Mouse (Mus musculus) macrophage (primary cell): ENCODE data around the gene Adra1b. TPM values are rescaled to one million over a fixed set of nuclear protein-coding genes. Genes with fewer than 3 reads are reported as not detected.

ENCODE experiments used
- H3K27ac ChIP-seq: fragments of 350-480 bp; formaldehyde crosslinking; 2 replicates; pipeline ENCODE4 v1.9.0; 2021
- H3K36me3 ChIP-seq: fragments of 350-480 bp; formaldehyde crosslinking; 2 replicates; pipeline ENCODE4 v1.9.0; 2021; ENCODE audit errors: inconsistent target
- H3K4me3 ChIP-seq: fragments of 350-480 bp; formaldehyde crosslinking; 2 replicates; pipeline ENCODE4 v1.9.0; 2021; ENCODE audit errors: inconsistent target
- H3K79me2 ChIP-seq: fragments of 350-480 bp; formaldehyde crosslinking; 2 replicates; pipeline ENCODE4 v1.9.0; 2021; ENCODE audit errors: inconsistent target
- WGBS: methylation state at CpG from one replicate; pipeline ENCODE4 v1.1.7; 2026; ENCODE audit warnings: inconsistent platforms; ENCODE audit not compliant: missing documents; 5-methylcytosine and 5-hydroxymethylcytosine counted together
- polyA plus RNA-seq: library from polyadenylated mRNA; stranded (reverse); fragments of 250-400 nt; gene quantifications from 3 replicates; pipeline ENCODE4 v1.2.4, GENCODE M21; 2018; ENCODE audit warnings: inconsistent platforms

Adra1b gene
- polyA plus RNA-seq, 1 experiment from 2014 or later = 0.10 TPM

- WGBS = 74% methylated on average over 5 of the region's 5 CpGs
Observed at GRCm38 (mm10) chr11:43877211-43877610, 23.8 kb downstream of the Adra1b start.

DNA sequence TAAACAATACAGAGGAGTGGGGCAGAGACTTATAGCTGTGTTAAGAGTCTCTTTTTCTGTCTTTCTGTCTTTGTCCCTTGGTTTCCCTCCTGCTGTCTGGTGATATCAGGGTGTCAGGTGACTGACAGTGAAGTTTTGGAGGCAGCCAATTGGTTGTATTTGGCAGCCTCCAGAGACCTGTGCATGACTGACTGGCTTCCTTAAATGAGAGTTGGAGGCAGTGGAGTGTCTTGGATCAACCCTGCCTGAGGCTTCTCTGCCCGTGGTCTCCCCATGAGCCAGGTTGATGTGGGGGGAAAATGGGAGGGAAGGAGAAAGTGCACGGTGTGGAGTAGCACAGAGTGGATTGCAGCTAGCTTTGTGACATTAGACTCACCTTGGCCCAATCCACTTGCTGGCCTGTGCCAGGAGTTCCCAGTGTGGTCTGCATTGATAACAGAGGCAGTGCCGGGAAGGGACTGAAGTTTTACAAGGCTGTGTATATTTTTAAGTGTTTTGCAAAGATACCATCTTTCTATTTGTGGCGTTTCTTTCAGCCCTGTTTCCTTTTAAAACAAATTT lies 33.2 kb downstream of the Adra1b start:
- H3K36me3 ChIP-seq = no peaks in the 10 kb centered on the region
- no peaks in the 10 kb centered on the region for H3K79me2 ChIP-seq
- H3K4me3 ChIP-seq = no peak overlapping the region
- WGBS = 44% methylated on average over 4 of the region's 4 CpGs
- H3K27ac ChIP-seq = no peak overlapping the region

More at GRCm38 (mm10) chr11:43877211-43877610, 23.8 kb downstream of the Adra1b start:
- H3K79me2 ChIP-seq = no peaks in the 10 kb centered on the region
- H3K4me3 ChIP-seq = no peak overlapping the region
- H3K27ac ChIP-seq = no peak overlapping the region
- no peaks in the 10 kb centered on the region for H3K36me3 ChIP-seq

- no peak overlapping the region for H3K4me3 ChIP-seq
- 76% methylated on average over 6 of the region's 6 CpGs for WGBS
- no peaks in the 10 kb centered on the region for H3K79me2 ChIP-seq
- no peak overlapping the region for H3K27ac ChIP-seq
- no peaks in the 10 kb centered on the region for H3K36me3 ChIP-seq
Observed at GRCm38 (mm10) chr11:43865298-43866165, 35.5 kb downstream of the Adra1b start.

DNA sequence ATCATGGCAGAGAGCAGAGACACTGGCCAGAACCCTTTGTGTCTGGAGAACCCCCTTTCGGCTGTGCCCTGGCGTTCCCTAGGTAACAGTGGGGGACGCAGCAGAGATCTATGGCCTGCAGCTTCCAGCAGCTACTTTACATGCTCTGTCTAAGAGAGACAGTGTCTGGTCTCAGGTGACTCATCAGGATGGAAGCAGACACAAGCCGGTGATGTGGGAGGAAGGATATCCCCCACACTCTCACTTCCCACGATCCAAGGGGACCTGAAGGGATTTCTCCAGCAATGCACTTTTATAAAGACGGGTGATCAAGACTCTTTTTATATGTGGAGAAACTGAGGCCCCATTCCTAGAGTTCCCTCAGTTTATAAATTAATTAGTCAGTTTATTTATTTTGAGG lies 48.0 kb downstream of the Adra1b start:
- Histone ChIP-seq H3K4me3 (no peak overlapping the region), H3K79me2 (no peaks in the 10 kb centered on the region), H3K36me3 (no peaks in the 10 kb centered on the region), H3K27ac (no peak overlapping the region)
- 91% methylated on average over 6 of the region's 6 CpGs for WGBS

DNA sequence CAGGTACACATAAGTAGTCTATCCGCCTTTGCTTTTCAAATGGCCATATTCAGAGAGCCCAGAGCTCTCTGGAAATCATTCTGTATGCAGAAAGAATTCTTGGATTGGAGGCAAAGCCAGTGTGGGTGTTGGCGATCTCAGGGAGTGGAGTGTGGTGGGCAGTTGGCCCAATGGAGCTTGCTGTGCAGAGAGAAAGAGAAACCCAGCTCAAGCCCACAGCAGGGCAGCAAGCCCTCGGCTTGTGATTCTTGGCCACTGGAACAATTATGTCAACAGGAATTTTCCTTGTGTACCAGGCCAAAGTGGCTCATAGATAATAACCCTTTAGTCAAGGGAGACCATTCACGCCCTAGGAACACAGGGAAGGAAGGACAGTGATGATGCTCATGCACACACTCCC lies 53.0 kb downstream of the Adra1b start:
- WGBS = 92% methylated on average over 4 of the region's 4 CpGs
- Histone ChIP-seq H3K27ac (no peak overlapping the region), H3K79me2 (no peaks in the 10 kb centered on the region), H3K36me3 (no peaks in the 10 kb centered on the region), H3K4me3 (no peak overlapping the region)

DNA sequence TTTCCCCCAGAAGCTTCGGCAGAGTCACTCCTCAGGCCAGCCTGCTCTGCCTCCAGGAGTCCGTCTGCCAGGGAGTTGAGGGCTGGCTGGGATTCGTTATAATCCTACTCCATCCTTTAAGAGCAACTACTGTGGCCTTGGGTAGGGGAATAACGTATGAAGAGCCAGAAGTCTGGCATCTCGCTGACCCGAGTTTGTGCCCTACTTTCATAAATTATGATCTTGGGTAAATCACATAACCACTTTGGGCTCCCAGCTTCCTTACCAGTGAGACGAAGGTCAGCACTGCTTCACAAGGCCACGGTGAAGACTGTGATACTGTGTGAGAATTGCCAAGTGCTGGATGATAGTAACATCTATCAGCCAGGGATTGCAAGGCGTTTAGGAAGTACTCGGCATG lies 59.4 kb downstream of the Adra1b start:
- 82% methylated on average over 10 of the region's 10 CpGs for WGBS

DNA sequence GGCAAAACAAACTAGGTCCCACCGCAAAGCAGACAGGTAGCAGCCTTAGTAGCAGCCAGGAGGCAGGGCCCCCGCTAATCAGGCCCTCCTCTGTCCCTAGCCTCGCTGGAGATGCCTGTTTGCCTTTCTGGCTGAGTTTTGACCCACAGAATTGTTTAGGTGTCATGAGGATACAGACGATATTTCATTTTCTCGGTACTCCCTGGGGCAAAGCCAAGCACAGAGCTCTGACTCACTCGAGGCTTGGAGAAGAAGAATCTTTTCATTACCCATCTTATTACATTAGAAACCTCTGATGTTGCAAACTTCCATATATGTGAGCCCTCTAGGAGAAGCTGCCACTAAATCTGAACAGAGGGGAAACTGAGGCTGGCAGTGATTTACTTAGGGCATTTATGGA lies 60.5 kb downstream of the Adra1b start:
- Histone ChIP-seq H3K4me3 (no peak overlapping the region), H3K36me3 (no peaks in the 10 kb centered on the region), H3K27ac (no peak overlapping the region), H3K79me2 (no peaks in the 10 kb centered on the region)
- WGBS = 73% methylated on average over 6 of the region's 6 CpGs

More for the DNA sequence above, 59.4 kb downstream of the Adra1b start:
- H3K27ac ChIP-seq = no peak overlapping the region
- H3K79me2 ChIP-seq = no peaks in the 10 kb centered on the region
- no peaks in the 10 kb centered on the region for H3K36me3 ChIP-seq
- no peak overlapping the region for H3K4me3 ChIP-seq

DNA sequence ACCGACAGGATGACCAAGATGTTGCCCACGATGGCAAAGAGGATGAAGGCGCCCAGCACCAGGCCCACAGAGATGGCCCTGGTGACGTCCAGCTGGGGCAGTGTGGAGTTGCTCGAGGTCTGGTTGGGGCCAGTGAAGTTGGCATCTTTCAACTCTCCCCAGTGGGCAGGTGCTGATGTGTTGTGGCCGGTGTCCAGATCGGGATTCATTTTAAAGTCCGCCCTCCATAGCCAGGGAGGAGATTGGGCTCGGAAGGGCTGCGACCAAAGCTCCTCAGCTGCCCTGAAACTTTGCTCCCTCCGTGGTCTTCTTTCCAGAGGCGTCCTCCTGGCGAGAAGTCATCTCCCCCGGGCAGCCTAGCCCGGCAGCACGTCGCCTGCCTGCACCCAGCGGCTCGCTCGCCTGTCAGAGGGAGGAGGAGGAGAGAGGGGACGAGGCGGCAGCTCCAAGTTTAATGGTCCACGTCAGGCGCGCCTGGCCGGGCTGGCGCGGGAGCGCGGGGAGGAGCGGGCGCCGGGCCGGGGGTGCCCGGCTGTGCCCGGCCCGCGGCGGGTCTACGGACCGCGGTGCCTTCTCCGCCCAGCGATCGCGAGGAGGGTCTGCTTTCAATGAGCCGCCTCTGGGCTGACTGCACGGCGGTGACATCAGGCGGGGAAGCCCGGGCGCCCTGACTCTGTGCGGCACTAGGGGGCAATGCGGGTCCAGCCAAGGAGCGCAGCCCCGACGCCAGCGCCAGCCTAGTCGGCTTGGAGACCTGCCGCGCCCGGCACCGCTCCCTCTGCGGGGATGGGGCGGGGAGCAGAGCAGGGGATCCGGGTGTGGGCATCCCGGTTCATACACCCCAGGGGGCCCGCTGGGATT lies 64.9 kb downstream of the Adra1b start:
- Histone ChIP-seq H3K4me3 (no peak overlapping the region), H3K79me2 (no peaks in the 10 kb centered on the region), H3K27ac (no peak overlapping the region), H3K36me3 (no peaks in the 10 kb centered on the region)
- 7% methylated on average over 67 of the region's 68 CpGs for WGBS

DNA sequence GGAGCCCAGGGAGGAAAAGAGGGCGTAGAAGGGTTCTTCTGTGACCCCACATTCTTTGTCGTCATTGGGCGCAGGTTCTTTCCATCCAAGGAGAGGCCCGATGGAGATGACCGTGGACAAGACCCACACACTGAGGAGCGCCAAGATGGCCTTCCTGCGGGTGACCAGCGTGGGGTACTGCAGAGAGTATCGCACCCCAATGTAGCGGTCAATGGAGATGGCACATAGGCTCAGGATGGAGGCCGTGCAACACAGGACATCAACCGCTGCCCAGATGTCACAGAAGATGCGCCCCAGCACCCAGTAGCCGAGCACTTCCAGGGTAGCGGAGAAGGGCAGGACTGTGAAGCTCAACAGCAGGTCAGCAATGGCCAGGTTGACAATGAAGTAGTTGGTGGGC lies 65.6 kb downstream of the Adra1b start:
- WGBS = 91% methylated on average over 15 of the region's 15 CpGs
- H3K27ac ChIP-seq = no peak overlapping the region
- H3K79me2 ChIP-seq = no peaks in the 10 kb centered on the region
- H3K4me3 ChIP-seq = no peak overlapping the region
- no peaks in the 10 kb centered on the region for H3K36me3 ChIP-seq

GRCm38 (mm10) chr11:43834531-43834930 lies 66.5 kb downstream of the Adra1b start:
- Histone ChIP-seq H3K79me2 (no peaks in the 10 kb centered on the region), H3K36me3 (no peaks in the 10 kb centered on the region), H3K27ac (no peak overlapping the region), H3K4me3 (no peak overlapping the region)
- 76% methylated on average over 11 of the region's 11 CpGs for WGBS

GRCm38 (mm10) chr11:43831530-43831929 lies 69.5 kb downstream of the Adra1b start:
- H3K79me2 ChIP-seq = no peaks in the 10 kb centered on the region
- WGBS = 88% methylated on average over 4 of the region's 4 CpGs
- H3K27ac ChIP-seq = no peak overlapping the region
- H3K4me3 ChIP-seq = no peak overlapping the region
- no peaks in the 10 kb centered on the region for H3K36me3 ChIP-seq

GRCm38 (mm10) chr11:43826769-43827168 lies 74.2 kb downstream of the Adra1b start:
- WGBS = 91% methylated on average over 4 of the region's 4 CpGs
- no peak overlapping the region for H3K27ac ChIP-seq
- no peak overlapping the region for H3K4me3 ChIP-seq
- no peaks in the 10 kb centered on the region for H3K36me3 ChIP-seq
- no peaks in the 10 kb centered on the region for H3K79me2 ChIP-seq

- Histone ChIP-seq H3K79me2 (no peaks in the 10 kb centered on the region), H3K27ac (no peak overlapping the region), H3K36me3 (no peaks in the 10 kb centered on the region), H3K4me3 (no peak overlapping the region)
- WGBS = 88% methylated on average over 5 of the region's 5 CpGs
Observed at GRCm38 (mm10) chr11:43823349-43823748, 77.7 kb downstream of the Adra1b start.

DNA sequence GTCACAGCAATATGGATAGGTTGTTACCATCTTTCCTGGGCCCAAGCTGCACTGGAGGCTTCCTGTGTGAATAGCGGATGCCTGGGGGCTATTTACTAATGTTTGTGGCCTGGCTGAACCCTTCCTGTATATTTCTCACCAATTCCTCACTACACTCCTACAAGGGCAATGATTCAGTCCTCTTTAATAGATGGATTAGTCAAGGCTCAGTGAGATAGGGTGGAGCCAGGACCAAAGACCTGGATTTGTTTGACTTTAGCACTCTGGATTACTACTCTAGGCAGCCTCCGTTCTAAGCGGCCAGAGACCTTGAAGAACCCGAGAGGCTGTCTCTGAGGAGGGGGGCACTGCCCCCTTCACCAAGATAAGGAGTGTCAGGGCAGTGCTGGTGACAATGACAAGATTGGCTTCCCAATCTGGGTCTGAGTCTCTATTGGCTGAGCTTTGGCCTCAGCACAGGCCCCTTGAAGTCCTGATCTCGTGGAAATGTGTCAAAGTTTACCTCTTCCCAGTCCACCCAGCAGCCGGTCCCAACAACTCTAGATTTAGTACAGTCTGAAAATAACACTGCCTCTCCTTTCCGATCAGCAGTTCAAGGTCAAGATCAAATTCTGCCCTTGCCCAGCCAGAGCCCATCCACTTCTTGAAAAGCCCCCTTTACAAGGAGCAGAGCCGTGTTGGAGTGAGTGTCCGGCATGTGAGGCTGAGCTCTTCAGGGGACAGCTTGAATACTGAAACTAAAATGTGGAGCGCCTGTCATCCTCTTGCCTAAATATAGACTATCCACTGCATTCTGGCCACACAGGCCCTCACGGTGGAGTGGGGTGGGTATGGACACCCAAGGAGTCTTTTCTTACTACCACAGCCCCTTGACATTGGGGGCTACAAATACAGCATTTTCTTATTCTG lies 80.2 kb downstream of the Adra1b start:
- Histone ChIP-seq H3K36me3 (no peaks in the 10 kb centered on the region), H3K4me3 (no peak overlapping the region), H3K27ac (no peak overlapping the region), H3K79me2 (no peaks in the 10 kb centered on the region)
- WGBS = 92% methylated on average over 11 of the region's 11 CpGs
